Mouse (Mus musculus): ENCODE results near the gene Ddx19b.

DNA sequence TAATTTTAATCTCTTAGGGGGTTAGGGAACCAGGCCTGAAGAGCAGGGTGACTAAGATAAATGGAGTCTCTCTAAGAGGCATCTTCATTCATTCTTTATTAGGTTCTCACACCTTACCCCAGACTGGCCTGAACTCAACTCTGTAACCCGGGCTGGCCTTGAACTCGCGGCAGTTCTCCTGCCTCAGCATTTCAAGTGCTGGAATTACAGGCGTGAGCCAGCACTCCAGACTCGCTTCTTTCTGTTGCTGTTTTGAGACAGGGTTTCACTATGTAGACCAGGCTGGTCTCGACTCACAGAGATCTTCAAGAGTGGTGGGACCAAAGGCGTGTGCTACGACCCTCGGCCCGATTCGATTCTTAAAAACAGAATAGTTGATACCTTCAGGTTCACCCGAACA lies 2.7 kb upstream of the Ddx19b start:
- no peak for TF ChIP-seq CTCF (IDR thresholded peaks at IDR 0.05; ENCODE audit: insufficient read depth, low read length)
- no peak for TF ChIP-seq POLR2A (IDR thresholded peaks at IDR 0.05; ENCODE audit: borderline replicate concordance, extremely low read depth, low read depth, low read length)
